ENCODE assay signal across 8 mouse cellular contexts in the genomic region with DNA sequence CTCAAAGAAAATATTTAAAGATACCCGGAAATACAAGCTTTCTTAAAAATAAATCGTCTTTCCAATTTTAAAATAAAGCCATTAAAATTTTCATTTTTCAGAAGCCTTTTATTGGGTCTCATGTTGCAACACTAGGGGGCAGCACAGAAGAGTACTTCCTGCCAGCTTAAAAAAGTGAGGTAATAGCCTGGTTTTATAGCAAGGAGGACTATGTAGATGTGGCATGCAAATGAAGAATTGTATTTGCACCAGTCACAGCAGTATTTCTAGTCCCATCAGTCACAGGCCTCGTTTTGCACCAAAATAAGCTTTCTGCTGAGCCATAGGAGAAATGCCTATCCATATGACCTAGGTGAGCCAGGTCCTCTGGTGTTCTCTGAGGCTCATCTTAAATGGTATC. TPM values are rescaled to one million over a fixed set of nuclear protein-coding genes. Genes with fewer than 3 reads are reported as not detected.
A peak's percentile ranks its signal among the peaks of the same experiment; 100 is the strongest.
DNase-seq lines count a peak whose midpoint lies in the region; ATAC-seq and TF ChIP-seq lines count a peak whose summit lies in the region.

No protein-coding gene starts in this region.

- H3K36me3 ChIP-seq in E14TG2a.4 (ENCODE audit: insufficient read depth, low read length) = no peaks in the 10 kb centered on the region
- no peaks in the 10 kb centered on the region for H3K36me3 ChIP-seq in embryonic facial prominence, embryonic 10.5 days (replicated peaks)

- ATAC-seq in cerebellum, adult (ENCODE audit: insufficient number of reproducible peaks, low FRiP score, low TSS enrichment) = no peak

- no peak overlapping the region for H3K4me3 ChIP-seq in E14TG2a.4 (replicated peaks; ENCODE audit: low read length)
- H3K4me3 ChIP-seq in embryonic facial prominence, embryonic 10.5 days = no peak overlapping the region

- WGBS in embryonic facial prominence, embryonic 10.5 days = 53% methylated on average over 3 of the region's 3 CpGs

- H3K9me3 ChIP-seq in E14TG2a.4 (ENCODE audit: low read length) = no peaks in the 10 kb centered on the region
- H3K9me3 ChIP-seq in embryonic facial prominence, embryonic 10.5 days = no peaks in the 10 kb centered on the region

- H3K4me1 ChIP-seq in E14TG2a.4 (replicated peaks; ENCODE audit: low read depth, low read length) = peaks cover 21% of the 10 kb centered on the region
- H3K4me1 ChIP-seq in embryonic facial prominence, embryonic 10.5 days = peaks cover 18% of the 10 kb centered on the region

- no peak overlapping the region for H3K27ac ChIP-seq in embryonic facial prominence, embryonic 10.5 days (replicated peaks)

- peak; percentile 26 to 36 for DNase-seq in cerebellum, adult 18-20 months
- DNase-seq in layer of hippocampus, postnatal 10 days (ENCODE audit: low spot score in 2 of 2) = peak; percentile 36 to 49
- no peak for DNase-seq in layer of hippocampus, adult 8-10 months (ENCODE audit: low spot score in 2 of 2)
- peak; percentile 11 for DNase-seq in embryonic facial prominence, embryonic 10.5 days (ENCODE audit: low spot score)
- DNase-seq in mesoderm, embryonic 11.5 days (ENCODE audit: low read depth, low spot score) = peak; percentile 37
- no peak for DNase-seq in Muller cell, postnatal 12 days (ENCODE audit: inconsistent ontology term)

- peak; percentile 81 for TF ChIP-seq CTCF in E14TG2a.4 (conservative IDR thresholded peaks at IDR 0.05; ENCODE audit: low read length)

- no peaks in the 10 kb centered on the region for H3K27me3 ChIP-seq in E14TG2a.4 (ENCODE audit: insufficient read depth, low read length)
- peaks cover 7% of the 10 kb centered on the region; the same call in 1 of the 2 replicates for H3K27me3 ChIP-seq in embryonic facial prominence, embryonic 10.5 days (replicated peaks; ENCODE audit: low read depth, poor library complexity, severe bottlenecking)

RNA-seq across cellular contexts. Expression of gene Stil, which starts 2.9 kb away (rescaled TPM):
- total RNA-seq in layer of hippocampus, postnatal 10 days (2021) = 1 to 10 TPM; 1.2 to 1.6 TPM
- under 1 TPM in 3 of 4 experiments, not detected in 1; 0.12 to 0.54 (median 0.20) TPM for total RNA-seq in layer of hippocampus, adult 8-10 months (2022)
- polyA plus RNA-seq in embryonic facial prominence, embryonic 10.5 days (2016; fragmentation: Nextera tagmentation; extraction: Ambion mirVana) = 19.3 and 20.5 TPM in 2 replicates

RNA-seq across cellular contexts. Expression of gene Cmpk1, which starts 10.0 kb away (rescaled TPM):
- total RNA-seq in layer of hippocampus, postnatal 10 days (2021) = 100 to 1,000 TPM; 110 to 114 TPM
- 10 to 100 TPM; 56.4 to 59.9 (median 57.4) TPM for total RNA-seq in layer of hippocampus, adult 8-10 months (2022)
- polyA plus RNA-seq in embryonic facial prominence, embryonic 10.5 days (2016; fragmentation: Nextera tagmentation; extraction: Ambion mirVana) = 71.8 and 77.6 TPM in 2 replicates

RNA-seq across cellular contexts. Expression of gene Tal1, which starts 59.2 kb away (rescaled TPM):
- total RNA-seq in layer of hippocampus, postnatal 10 days (2021) = 1 to 10 TPM; 2.0 to 2.6 TPM
- total RNA-seq in layer of hippocampus, adult 8-10 months (2022) = 1 to 10 TPM; 1.1 to 2.6 (median 1.7) TPM
- polyA plus RNA-seq in embryonic facial prominence, embryonic 10.5 days (2016; fragmentation: Nextera tagmentation; extraction: Ambion mirVana) = 1.7 and 1.9 TPM in 2 replicates

Comparison
In these comparisons a context has a peak if more than half of its experiments do, and no peak if none do; other contexts are left out.
1. DNase-seq: peak in cerebellum, adult 18-20 months (2 of 2), layer of hippocampus, postnatal 10 days (2 of 2), embryonic facial prominence, embryonic 10.5 days (single experiment) and mesoderm, embryonic 11.5 days (single experiment); none in layer of hippocampus, adult 8-10 months (0 of 2) and Muller cell, postnatal 12 days (single experiment).